Mouse (Mus musculus) MEL (cell line): ENCODE data around the gene Cct8l1. TPM values are rescaled to one million over a fixed set of nuclear protein-coding genes. Genes with fewer than 3 reads are reported as not detected.

ENCODE experiments used
- DNase-seq: peaks from one replicate; pipeline ENCODE4 v3.0.0; 2011; ENCODE audit warnings: low read depth, low spot score
- H3K27ac ChIP-seq: 2 replicates; pipeline ENCODE4 v1.5.1; 2012; ENCODE audit warnings: low read depth, mild to moderate bottlenecking, control low read depth, low read length, moderate library complexity; ENCODE audit not compliant: control insufficient read depth
- H3K27me3 ChIP-seq, 2 experiments: fragments of 150-350 bp in 1 of 2; sonication (generic) in 1 of 2; 2 replicates each; pipeline ENCODE4 v1.6.1; 2012; ENCODE audit warnings: low read length in 2 of 2, mild to moderate bottlenecking in 2 of 2, improper control_type of control experiment in 1 of 2, moderate library complexity in 1 of 2; ENCODE audit not compliant: insufficient read depth in 2 of 2, control insufficient read depth in 1 of 2
- H3K36me3 ChIP-seq, 2 experiments: 2 replicates each; pipeline ENCODE4 v1.6.1; 2012 to 2014; ENCODE audit warnings: low read length in 2 of 2, improper control_type of control experiment in 1 of 2, inconsistent platforms in 1 of 2, mild to moderate bottlenecking in 1 of 2; ENCODE audit not compliant: insufficient read depth in 2 of 2, control insufficient read depth in 1 of 2
- H3K4me1 ChIP-seq, 2 experiments: fragments of 150-350 bp in 1 of 2; sonication (generic) in 1 of 2; 2 replicates each; pipeline ENCODE4 v1.6.1; 2012; ENCODE audit warnings: low read length in 2 of 2, improper control_type of control experiment in 1 of 2, mild to moderate bottlenecking in 1 of 2; ENCODE audit not compliant: insufficient read depth in 2 of 2, control insufficient read depth in 1 of 2
- H3K4me3 ChIP-seq, 2 experiments: fragments of 150-350 bp in 1 of 2; sonication (generic) in 1 of 2; 2 replicates each; pipeline ENCODE4 v1.5.1; 2012; ENCODE audit warnings: low read depth in 2 of 2, low read length in 2 of 2, mild to moderate bottlenecking in 2 of 2, moderate library complexity in 2 of 2, control low read depth in 1 of 2, improper control_type of control experiment in 1 of 2; ENCODE audit not compliant: control insufficient read depth in 1 of 2, insufficient read depth in 1 of 2
- H3K79me2 ChIP-seq: 2 replicates; pipeline ENCODE4 v1.6.1; 2012; ENCODE audit warnings: mild to moderate bottlenecking, low read length, moderate library complexity; ENCODE audit not compliant: control insufficient read depth, poor library complexity, insufficient read depth
- H3K9ac ChIP-seq: 2 replicates; pipeline ENCODE4 v1.6.1; 2012; ENCODE audit warnings: low read depth, mild to moderate bottlenecking, control low read depth, low read length, moderate library complexity; ENCODE audit not compliant: control insufficient read depth, poor library complexity, severe bottlenecking
- H3K9me3 ChIP-seq: fragments of 150-350 bp; sonication (generic); replicated peaks from 2 replicates; pipeline ENCODE4 v1.6.1; 2012; ENCODE audit warnings: mild to moderate bottlenecking, low read length, improper control_type of control experiment, moderate library complexity; ENCODE audit not compliant: insufficient read depth
- BHLHE40 ChIP-seq: IDR thresholded peaks from 2 replicates; pipeline ENCODE4 v1.6.1; 2012; ENCODE audit warnings: low read depth, mild to moderate bottlenecking, inconsistent platforms, low read length, improper control_type of control experiment, borderline replicate concordance
- CHD2 ChIP-seq: IDR thresholded peaks from 2 replicates; pipeline ENCODE4 v1.6.1; 2011; ENCODE audit warnings: low read length, improper control_type of control experiment
- E2F4 ChIP-seq: IDR thresholded peaks from 2 replicates; pipeline ENCODE4 v1.6.1; 2011; ENCODE audit warnings: low read depth, low read length, improper control_type of control experiment, borderline replicate concordance
- ELF1 ChIP-seq: IDR thresholded peaks from 2 replicates; pipeline ENCODE4 v1.6.1; 2014; ENCODE audit warnings: low read depth, mild to moderate bottlenecking, inconsistent platforms, low read length, improper control_type of control experiment, moderate library complexity
- EP300 ChIP-seq, 2 experiments: IDR thresholded peaks; 2 replicates each; pipeline ENCODE4 v1.6.1; 2011; ENCODE audit warnings: improper control_type of control experiment in 2 of 2, low read length in 2 of 2, low read depth in 1 of 2, mild to moderate bottlenecking in 1 of 2
- ETS1 ChIP-seq: IDR thresholded peaks from 2 replicates; pipeline ENCODE4 v1.6.1; 2012; ENCODE audit warnings: low read depth, mild to moderate bottlenecking, inconsistent platforms, low read length, improper control_type of control experiment, moderate library complexity
- GATA1 ChIP-seq: IDR thresholded peaks from 2 replicates; pipeline ENCODE4 v1.6.1; 2011; ENCODE audit warnings: low read depth, low read length, improper control_type of control experiment
- HCFC1 ChIP-seq: IDR thresholded peaks from 2 replicates; pipeline ENCODE4 v1.6.1; 2012; ENCODE audit warnings: low read depth, mild to moderate bottlenecking, inconsistent platforms, low read length, improper control_type of control experiment, moderate library complexity
- JUND ChIP-seq: IDR thresholded peaks from 2 replicates; pipeline ENCODE4 v1.6.1; 2011; ENCODE audit warnings: low read depth, mild to moderate bottlenecking, improper control_type of control experiment, low read length
- MAFK ChIP-seq: IDR thresholded peaks from 2 replicates; pipeline ENCODE4 v1.6.1; 2011; ENCODE audit warnings: low read depth, mild to moderate bottlenecking, low read length, improper control_type of control experiment, borderline replicate concordance
- MAX ChIP-seq: IDR thresholded peaks from 2 replicates; pipeline ENCODE4 v1.6.1; 2011; ENCODE audit warnings: low read length, improper control_type of control experiment
- MAZ ChIP-seq: IDR thresholded peaks from 2 replicates; pipeline ENCODE4 v1.6.1; 2012; ENCODE audit warnings: low read depth, mild to moderate bottlenecking, inconsistent platforms, low read length, improper control_type of control experiment
- MEF2A ChIP-seq: IDR thresholded peaks from 2 replicates; pipeline ENCODE4 v1.6.1; 2014; ENCODE audit warnings: low read depth, mild to moderate bottlenecking, inconsistent platforms, low read length, improper control_type of control experiment; ENCODE audit not compliant: poor library complexity, insufficient replicate concordance, severe bottlenecking; ENCODE audit errors: extremely low read depth
- MXI1 ChIP-seq: IDR thresholded peaks from 2 replicates; pipeline ENCODE4 v1.6.1; 2011; ENCODE audit warnings: mild to moderate bottlenecking, low read depth, low read length, improper control_type of control experiment
- MYB ChIP-seq: IDR thresholded peaks from 2 replicates; pipeline ENCODE4 v1.6.1; 2011; ENCODE audit warnings: mild to moderate bottlenecking, low read depth, low read length, improper control_type of control experiment
- NRF1 ChIP-seq: IDR thresholded peaks from 2 replicates; pipeline ENCODE4 v1.6.1; 2014; ENCODE audit warnings: low read depth, mild to moderate bottlenecking, inconsistent platforms, low read length, improper control_type of control experiment, moderate library complexity; ENCODE audit not compliant: poor library complexity, insufficient read depth, severe bottlenecking
- POLR2AphosphoS5 ChIP-seq: IDR thresholded peaks from 2 replicates; pipeline ENCODE4 v1.6.1; 2012; ENCODE audit warnings: low read depth, borderline replicate concordance, mild to moderate bottlenecking, inconsistent platforms, low read length, moderate library complexity, mixed read lengths
- RAD21 ChIP-seq: IDR thresholded peaks from 2 replicates; pipeline ENCODE4 v1.6.1; 2011; ENCODE audit warnings: mild to moderate bottlenecking, low read depth, low read length, improper control_type of control experiment
- SIN3A ChIP-seq: IDR thresholded peaks from 2 replicates; pipeline ENCODE4 v1.6.1; 2012; ENCODE audit warnings: low read length, improper control_type of control experiment, inconsistent platforms
- TAL1 ChIP-seq: IDR thresholded peaks from 2 replicates; pipeline ENCODE4 v1.6.1; 2012; ENCODE audit warnings: mild to moderate bottlenecking, inconsistent platforms, low read length, moderate library complexity, mixed read lengths
- TBP ChIP-seq: IDR thresholded peaks from 2 replicates; pipeline ENCODE4 v1.8.0; 2011; ENCODE audit warnings: low read depth, low read length, improper control_type of control experiment
- UBTF ChIP-seq: IDR thresholded peaks from 2 replicates; pipeline ENCODE4 v1.6.1; 2012; ENCODE audit warnings: low read depth, mild to moderate bottlenecking, inconsistent platforms, low read length, improper control_type of control experiment, moderate library complexity, borderline replicate concordance; ENCODE audit not compliant: insufficient read depth
- USF1 ChIP-seq: IDR thresholded peaks from 2 replicates; pipeline ENCODE4 v1.6.1; 2014; ENCODE audit warnings: low read depth, mild to moderate bottlenecking, inconsistent platforms, low read length, improper control_type of control experiment, moderate library complexity
- USF2 ChIP-seq, 2 experiments: IDR thresholded peaks; 2 replicates each; pipeline ENCODE4 v1.6.1; 2011 to 2012; ENCODE audit warnings: improper control_type of control experiment in 2 of 2, low read length in 2 of 2, borderline replicate concordance in 1 of 2, inconsistent platforms in 1 of 2, low read depth in 1 of 2, mild to moderate bottlenecking in 1 of 2; ENCODE audit not compliant: insufficient read depth in 1 of 2
- ZC3H11A ChIP-seq: IDR thresholded peaks from 2 replicates; pipeline ENCODE4 v1.6.1; 2012; ENCODE audit warnings: low read depth, mild to moderate bottlenecking, inconsistent platforms, low read length, improper control_type of control experiment
- ZMIZ1 ChIP-seq: IDR thresholded peaks from 2 replicates; pipeline ENCODE4 v1.6.1; 2012; ENCODE audit warnings: low read depth, mild to moderate bottlenecking, inconsistent platforms, low read length, improper control_type of control experiment, moderate library complexity
- polyA plus RNA-seq, 2 experiments: library from polyadenylated mRNA; stranded (reverse) in 1 of 2; unstranded in 1 of 2; fragments of >175 nt in 1 of 2; fragments of >200 nt in 1 of 2; gene quantifications; 2 replicates each; pipeline versions ENCODE4 v1.2.1 to v1.2.4; 2012; ENCODE audit warnings: low replicate concordance in 2 of 2, low read depth in 1 of 2; ENCODE audit not compliant: insufficient read length in 2 of 2, insufficient read depth in 1 of 2, missing spikeins in 1 of 2
- total RNA-seq: library from RNA; depleted of rRNA; stranded (reverse); fragments of 300-350 nt; gene quantifications from 2 replicates; pipeline ENCODE4 v1.2.3, GENCODE M21; 2012; rRNA removed

Gene Cct8l1
- total RNA-seq (not detected in 2 replicates), polyA plus RNA-seq (not detected)

DNA sequence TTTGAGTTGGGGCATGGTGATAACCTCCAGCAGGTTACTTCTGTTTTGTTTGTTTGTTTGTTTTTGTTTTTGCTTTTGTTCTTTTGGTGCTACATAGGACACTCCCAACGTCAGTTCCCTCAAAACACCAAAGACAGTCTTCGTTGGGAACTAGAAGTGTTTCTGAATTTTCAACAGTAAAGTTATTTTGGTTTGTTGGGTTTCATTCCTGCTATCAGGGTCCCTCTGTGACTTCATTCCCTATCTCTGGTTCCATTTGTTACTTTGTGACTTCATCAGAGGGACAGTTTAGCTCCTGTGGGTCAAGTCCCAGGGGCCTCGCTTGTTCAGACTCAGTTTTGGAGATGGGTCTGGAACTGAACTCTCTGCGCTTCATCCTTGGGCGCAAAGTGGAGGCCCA, at the start of gene Cct8l1:
TSS of gene Cct8l1 (plus strand) at position 301 of the 400 bp plus-strand sequence.
- Histone ChIP-seq H3K4me1 (no peaks in the 10 kb centered on the region), H3K36me3 (no peaks in the 10 kb centered on the region), H3K9me3 (no peaks in the 10 kb centered on the region), H3K27ac (no peak within 1 kb of the TSS), H3K79me2 (no peaks in the 10 kb centered on the region), H3K9ac (no peak within 1 kb of the TSS), H3K4me3 (no peak within 1 kb of the TSS), H3K27me3 (no peaks in the 10 kb centered on the region)
- TF ChIP-seq BHLHE40 (no peak), MYB (no peak), GATA1 (no peak), MAFK (no peak), MAX (no peak), E2F4 (no peak), ELF1 (no peak), RAD21 (no peak), JUND (no peak), USF2 (IDR thresholded peaks at IDR 0.05; ENCODE audit: borderline replicate concordance in 1 of 2, insufficient read depth in 1 of 2, low read depth in 1 of 2, low read length in 2 of 2) (no peak), HCFC1 (no peak), MEF2A (no peak), USF1 (no peak), POLR2AphosphoS5 (no peak), TAL1 (no peak), UBTF (no peak), ZMIZ1 (no peak), MAZ (no peak), SIN3A (no peak)
- no peak for DNase-seq

DNA sequence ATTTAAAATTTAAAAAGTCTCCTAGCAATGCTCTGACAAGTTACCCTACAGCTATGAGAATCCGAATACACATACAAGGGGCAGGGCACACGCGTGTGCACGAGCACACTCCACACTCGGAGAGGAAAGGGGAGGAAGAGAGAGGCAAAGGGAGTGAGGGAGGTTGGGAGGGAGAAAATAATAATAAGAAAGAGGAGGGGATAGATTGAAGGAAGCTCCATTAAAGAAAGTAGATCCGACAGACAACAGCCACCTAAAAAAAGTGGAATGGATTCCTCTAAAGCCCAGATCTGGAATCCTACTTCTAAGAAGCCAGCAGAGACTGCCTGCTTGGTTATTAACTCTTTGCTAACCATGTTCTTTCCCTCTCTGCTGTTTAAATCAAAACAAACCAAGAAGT, 43.8 kb upstream of the Cct8l1 start:
- H3K4me3 ChIP-seq = no peak overlapping the region
- H3K27me3 ChIP-seq = no peaks in the 10 kb centered on the region
- no peak for TF ChIP-seq MAX
- no peak for TF ChIP-seq NRF1
- TF ChIP-seq TBP = no peak
- no peak for TF ChIP-seq MAZ
- TF ChIP-seq CHD2 = no peak
- TF ChIP-seq MXI1 = no peak
- TF ChIP-seq MYB = no peak
- TF ChIP-seq ETS1 = no peak
- no peak for TF ChIP-seq ZC3H11A
- TF ChIP-seq E2F4 = no peak
- TF ChIP-seq USF2 (IDR thresholded peaks at IDR 0.05; ENCODE audit: borderline replicate concordance in 1 of 2, insufficient read depth in 1 of 2, low read depth in 1 of 2, low read length in 2 of 2) = no peak
- no peak for TF ChIP-seq HCFC1
- TF ChIP-seq SIN3A = no peak
- no peak for TF ChIP-seq POLR2AphosphoS5
- no peak for TF ChIP-seq USF1
- TF ChIP-seq MEF2A = no peak
- no peak for TF ChIP-seq EP300 (IDR thresholded peaks at IDR 0.05; ENCODE audit: low read depth in 1 of 2, low read length in 2 of 2)
- peaks cover 1 to 34% of the 10 kb centered on the region in 2 experiments; a peak in 3 of 4 replicates for H3K36me3 ChIP-seq
- H3K9me3 ChIP-seq = no peaks in the 10 kb centered on the region
- H3K9ac ChIP-seq = no peak overlapping the region
- H3K79me2 ChIP-seq = peaks cover 61% of the 10 kb centered on the region
- peaks cover 22 to 27% of the 10 kb centered on the region in 2 experiments for H3K4me1 ChIP-seq
- H3K27ac ChIP-seq = no peak overlapping the region
- DNase-seq = no peak
